Mouse (Mus musculus) kidney, embryonic 16.5 days (tissue): ENCODE measurements around the gene Desi2. TPM values are rescaled to one million over a fixed set of nuclear protein-coding genes. Genes with fewer than 3 reads are reported as not detected.
"Not testable (repeated sequence)": the region's sequence is repeated elsewhere in the genome, so short reads cannot be mapped to it uniquely, and the experiment has no call there.

Experiments used
- ATAC-seq: fragments of 200-750 bp; cut with Nextera tagmentation; 2 replicates; pipeline ENCODE4 v1.8.0; 2017; ENCODE audit warnings: moderate TSS enrichment; ENCODE audit not compliant: low FRiP score, low TSS enrichment
- H3K27ac ChIP-seq: fragments of 300-500 bp; sonication (generic); 2 replicates; pipeline ENCODE4 v1.5.1; 2014; ENCODE audit warnings: low read length
- H3K27me3 ChIP-seq: fragments of 300-500 bp; sonication (generic); 2 replicates; pipeline ENCODE4 v1.6.1; 2014; ENCODE audit warnings: low read length, control low read depth, mixed read lengths; ENCODE audit not compliant: insufficient read depth
- H3K36me3 ChIP-seq: fragments of 300-500 bp; sonication (generic); 2 replicates; pipeline ENCODE4 v1.6.1; 2014; ENCODE audit warnings: low read length, control low read depth, mixed read lengths; ENCODE audit not compliant: insufficient read depth
- H3K4me1 ChIP-seq: fragments of 300-500 bp; sonication (generic); 2 replicates; pipeline ENCODE4 v1.6.1; 2014; ENCODE audit warnings: low read length, control low read depth, mixed read lengths; ENCODE audit not compliant: insufficient read depth
- H3K4me2 ChIP-seq: fragments of 300-500 bp; sonication (generic); replicated peaks from 2 replicates; pipeline ENCODE4 v1.6.1; 2014; ENCODE audit warnings: low read depth, low read length
- H3K4me3 ChIP-seq: fragments of 300-500 bp; sonication (generic); 2 replicates; pipeline ENCODE4 v1.5.1; 2014; ENCODE audit warnings: mild to moderate bottlenecking, low read length
- H3K9ac ChIP-seq: fragments of 300-500 bp; sonication (generic); replicated peaks from 2 replicates; pipeline ENCODE4 v1.6.1; 2014; ENCODE audit warnings: low read length
- H3K9me3 ChIP-seq: fragments of 300-500 bp; sonication (generic); 2 replicates; pipeline ENCODE4 v1.6.1; 2016; ENCODE audit warnings: low read length, control low read depth
- WGBS: fragments of 180-500 bp; shearing (Covaris S2); extraction: QIAGEN DNeasy Blood & Tissue Kit; methylation state at CpG from one replicate; pipeline ENCODE4 v1.1.7; 2014; 5-methylcytosine and 5-hydroxymethylcytosine counted together
- polyA plus RNA-seq: library from polyadenylated mRNA; unstranded; fragments of >200 nt; fragmentation: Nextera tagmentation; extraction: Ambion mirVana; gene quantifications from 2 replicates; pipeline ENCODE4 v1.2.1, GENCODE M21; 2015

Desi2 gene
- polyA plus RNA-seq, result 18.5 and 23.0 TPM in 2 replicates

DNA sequence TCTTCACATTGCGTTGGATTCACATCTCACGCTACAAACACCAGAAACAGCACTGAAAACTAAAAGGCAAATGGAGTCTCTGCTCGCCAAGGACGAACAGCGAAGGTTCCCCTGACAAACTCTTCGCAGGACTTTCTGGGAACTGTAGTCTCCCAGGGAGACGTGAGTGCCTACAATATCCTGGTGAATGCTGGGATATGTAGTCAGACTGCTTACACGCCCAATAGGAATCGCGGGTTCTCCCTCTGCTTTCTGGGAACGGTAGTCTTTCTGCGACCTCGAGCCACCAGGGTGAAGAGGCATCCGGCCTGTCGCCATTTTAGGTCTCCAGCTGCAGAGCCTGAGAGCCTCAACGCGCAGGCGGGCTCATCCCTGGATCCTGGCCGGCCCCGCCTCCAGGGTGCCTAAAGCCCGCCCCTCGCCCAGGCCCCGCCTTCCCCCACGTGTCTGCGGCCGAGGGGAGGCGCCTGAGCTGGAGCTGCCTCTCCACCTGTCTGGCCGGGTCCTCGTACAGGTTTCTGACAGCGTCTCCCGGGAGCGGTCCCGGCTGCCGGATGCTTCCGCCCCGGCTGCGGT is at the start of gene Desi2:
Gene Desi2 (plus strand): TSS at position 202 of the 576 bp plus-strand sequence.
- Histone ChIP-seq H3K4me2 (peak within 1 kb of the TSS; percentile 74), H3K9ac (peak within 1 kb of the TSS; percentile 68), H3K4me3 (peak within 1 kb of the TSS; percentile 66), H3K27ac (peak within 1 kb of the TSS; percentile 68)
- H3K27me3 ChIP-seq, H3K36me3 ChIP-seq, H3K9me3 ChIP-seq, H3K4me1 ChIP-seq: not testable (repeated sequence)
- WGBS, result under 1% methylated on average over 32 of the region's 37 CpGs
- ATAC-seq, result peak; percentile 99

DNA sequence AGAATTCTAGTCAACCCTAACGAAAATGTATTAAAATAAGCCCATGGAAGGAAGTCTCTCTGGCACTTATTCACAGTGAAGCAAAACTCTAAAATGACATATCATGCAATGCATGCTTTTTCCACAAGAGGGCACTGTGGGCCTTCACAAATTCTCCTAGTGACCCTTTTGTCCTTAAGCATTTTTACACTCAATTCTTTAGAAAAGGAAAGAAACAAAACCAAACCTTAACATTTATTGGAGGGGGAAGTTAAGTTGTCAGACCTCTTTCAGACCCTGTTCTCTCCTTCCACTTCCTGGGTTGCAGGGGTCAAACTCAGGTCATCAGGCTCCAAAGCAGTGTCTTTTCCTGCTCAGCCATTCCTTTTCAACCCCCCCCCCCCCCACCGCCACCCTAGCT is 40.7 kb upstream of the Desi2 start:
- not testable (repeated sequence) for H3K27me3 ChIP-seq, H3K36me3 ChIP-seq, H3K9me3 ChIP-seq, H3K4me1 ChIP-seq, H3K4me2 ChIP-seq, H3K27ac ChIP-seq, H3K9ac ChIP-seq, H3K4me3 ChIP-seq
- WGBS, result 25% methylated on average over 2 of the region's 2 CpGs
- peak; percentile 51; the same call in 1 of the 2 replicates for ATAC-seq

GRCm38 (mm10) chr1:178146915-178147314 is 40.3 kb upstream of the Desi2 start:
- H3K36me3 ChIP-seq, H3K9me3 ChIP-seq, ATAC-seq, H3K4me3 ChIP-seq, H3K9ac ChIP-seq, H3K4me1 ChIP-seq, H3K27ac ChIP-seq, H3K27me3 ChIP-seq, H3K4me2 ChIP-seq: not testable (repeated sequence)
- 44% methylated on average over 4 of the region's 4 CpGs for WGBS

GRCm38 (mm10) chr1:178182251-178182650 is 5.0 kb upstream of the Desi2 start:
- Histone ChIP-seq H3K27me3 (no peaks in the 10 kb centered on the region), H3K4me1 (no peaks in the 10 kb centered on the region), H3K4me2 (no peak overlapping the region), H3K36me3 (no peaks in the 10 kb centered on the region), H3K4me3 (no peak overlapping the region), H3K9ac (no peak overlapping the region), H3K27ac (no peak overlapping the region), H3K9me3 (no peaks in the 10 kb centered on the region)
- ATAC-seq, result no peak
- WGBS, result 87% methylated on average over 2 of the region's 2 CpGs

DNA sequence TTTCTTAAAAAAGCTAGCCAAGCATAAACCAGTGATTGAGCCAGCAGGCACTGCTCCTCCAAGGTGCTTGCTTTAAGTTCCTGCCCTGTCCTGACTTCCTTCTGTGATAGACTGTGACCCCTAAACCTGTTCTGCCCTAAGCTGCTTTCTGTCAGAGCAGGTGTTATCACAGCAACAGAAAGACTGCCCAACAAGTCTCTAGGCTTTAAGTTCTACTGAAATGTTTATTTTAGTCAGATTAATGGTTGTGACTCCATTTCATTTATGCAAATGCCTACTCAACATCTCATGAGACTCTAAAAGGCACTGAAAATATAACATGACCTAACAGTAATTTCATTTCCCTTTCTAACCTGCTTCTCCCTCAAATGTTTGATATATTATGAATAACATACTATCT is 1.6 kb upstream of the Desi2 start:
- Histone ChIP-seq H3K9me3 (no peaks in the 10 kb centered on the region), H3K36me3 (no peaks in the 10 kb centered on the region), H3K4me1 (peaks cover 10% of the 10 kb centered on the region), H3K4me3 (no peak overlapping the region), H3K4me2 (no peak overlapping the region), H3K27me3 (no peaks in the 10 kb centered on the region), H3K27ac (no peak overlapping the region), H3K9ac (no peak overlapping the region)
- no peak for ATAC-seq

- H3K36me3 ChIP-seq, H3K9me3 ChIP-seq, H3K27me3 ChIP-seq, H3K4me1 ChIP-seq: not testable (repeated sequence)
- H3K9ac ChIP-seq, result peak overlapping the region; percentile 68
- under 1% methylated on average over 24 of the region's 38 CpGs for WGBS
- H3K4me2 ChIP-seq, result peak overlapping the region; percentile 47
- H3K27ac ChIP-seq, result peak overlapping the region; percentile 68; the same call in 1 of the 2 replicates
- ATAC-seq, result peak; percentile 83
- peak overlapping the region; percentile 66 for H3K4me3 ChIP-seq
Observed at GRCm38 (mm10) chr1:178187810-178188209, 593 bp downstream of the Desi2 start.

DNA sequence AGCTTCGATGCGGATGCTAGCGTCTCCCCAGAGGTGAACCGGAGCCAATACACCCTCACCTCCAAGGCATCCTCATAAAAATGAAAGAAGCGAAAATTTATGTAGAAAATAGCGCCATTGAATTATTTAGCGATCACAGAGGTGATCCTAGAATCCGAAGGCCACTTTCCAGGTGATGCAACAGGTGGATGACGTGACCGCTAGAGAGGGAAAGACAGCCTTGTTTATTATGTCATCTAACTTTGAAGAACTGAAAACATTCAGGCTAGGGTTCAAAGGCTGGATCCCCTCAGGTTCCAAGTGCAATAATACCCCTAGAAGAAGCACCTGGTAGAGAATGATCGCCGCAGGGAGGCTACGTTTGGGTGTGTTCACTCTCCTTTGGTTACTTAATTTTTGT is 1.2 kb downstream of the Desi2 start:
- 5% methylated on average over 13 of the region's 13 CpGs for WGBS
- Histone ChIP-seq H3K4me1 (peaks cover 10% of the 10 kb centered on the region), H3K9me3 (no peaks in the 10 kb centered on the region), H3K9ac (peak overlapping the region; percentile 62), H3K4me3 (peak overlapping the region; percentile 54), H3K27me3 (no peaks in the 10 kb centered on the region), H3K27ac (no peak overlapping the region), H3K36me3 (no peaks in the 10 kb centered on the region), H3K4me2 (peak overlapping the region; percentile 74)
- ATAC-seq, result no peak

GRCm38 (mm10) chr1:178205701-178206325 is 18.6 kb downstream of the Desi2 start:
- Histone ChIP-seq H3K4me1 (no peaks in the 10 kb centered on the region), H3K4me3 (no peak overlapping the region), H3K27ac (no peak overlapping the region), H3K27me3 (no peaks in the 10 kb centered on the region), H3K36me3 (0 out of 2 replicates have a peak, but pooled peaks cover 3% of the 10 kb centered on the region), H3K9ac (no peak overlapping the region), H3K9me3 (no peaks in the 10 kb centered on the region), H3K4me2 (no peak overlapping the region)
- 83% methylated on average over 10 of the region's 10 CpGs for WGBS
- no peak for ATAC-seq

DNA sequence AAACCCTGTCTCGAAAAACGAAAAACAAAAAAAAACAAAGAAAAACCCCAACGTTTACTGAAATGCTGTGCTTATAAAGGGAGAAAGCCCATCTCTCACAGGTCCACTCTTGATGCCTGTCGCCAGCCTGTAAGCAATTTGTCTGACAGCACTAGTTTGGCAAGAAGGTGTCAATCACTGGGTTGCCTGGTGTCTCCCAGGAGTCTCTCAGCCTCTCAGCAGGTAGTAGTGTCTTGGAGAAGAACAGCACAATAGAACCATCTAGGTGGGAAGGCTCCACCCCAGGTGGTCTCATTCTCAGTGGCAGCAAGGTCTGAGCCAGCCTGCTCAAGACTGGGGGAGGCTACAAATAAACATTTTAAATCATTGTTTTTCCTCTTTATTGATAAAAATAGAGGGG is 20.6 kb downstream of the Desi2 start:
- H3K4me1 ChIP-seq, H3K4me2 ChIP-seq, H3K36me3 ChIP-seq, H3K9ac ChIP-seq, H3K9me3 ChIP-seq, H3K4me3 ChIP-seq, H3K27me3 ChIP-seq, ATAC-seq, H3K27ac ChIP-seq: not testable (repeated sequence)
- WGBS, result 85% methylated on average over 4 of the region's 4 CpGs

- no peaks in the 10 kb centered on the region for H3K36me3 ChIP-seq
- H3K4me1 ChIP-seq, result no peaks in the 10 kb centered on the region
- no peaks in the 10 kb centered on the region for H3K27me3 ChIP-seq
- H3K9me3 ChIP-seq, result no peaks in the 10 kb centered on the region
- no peak overlapping the region for H3K9ac ChIP-seq
- ATAC-seq, result no peak
- no peak overlapping the region for H3K27ac ChIP-seq
- H3K4me3 ChIP-seq, result no peak overlapping the region
- H3K4me2 ChIP-seq, result no peak overlapping the region
Observed at GRCm38 (mm10) chr1:178209966-178210365, 22.7 kb downstream of the Desi2 start.
